Mouse (Mus musculus): ENCODE measurements around the gene Olfr493.

The Olfr493 gene

GRCm38 (mm10) chr7:108346879-108347278 is at the start of gene Olfr493:
Gene Olfr493, minus strand, starts transcription at chr7:108346979.
- DNase-seq (ENCODE audit: low spot score in 2 of 2), result no peak

- no peak for DNase-seq (ENCODE audit: low spot score in 2 of 2)
These were observed 46.1 kb upstream of the Olfr493 start, which contains the start of gene Olfr495 for GRCm38 (mm10) chr7:108392867-108393266. Gene Olfr495, plus strand, starts transcription at chr7:108393167.

- no peak for DNase-seq (ENCODE audit: low spot score in 2 of 2)
These were observed 18.3 kb upstream of the Olfr493 start, which contains the start of gene Olfr494 for GRCm38 (mm10) chr7:108365035-108365434. Gene Olfr494, plus strand, starts transcription at chr7:108365335.

GRCm38 (mm10) chr7:108323574-108323973 is 23.2 kb downstream of the Olfr493 start, which contains the start of gene Olfr492:
Gene Olfr492, minus strand, starts transcription at chr7:108323674.
- DNase-seq (ENCODE audit: low spot score in 2 of 2), result no peak

GRCm38 (mm10) chr7:108313151-108313550 is 33.6 kb downstream of the Olfr493 start, which contains the start of gene Olfr491:
Gene Olfr491, plus strand, starts transcription at chr7:108313451.
- no peak for DNase-seq (ENCODE audit: low spot score in 2 of 2)

Measured in frontal cortex, postnatal 25 days (tissue).